8 mouse cellular contexts compared by ENCODE assay signal in genomic region chr9:72132728-72133088, GRCm38 (mm10). TPM values are rescaled to one million over a fixed set of nuclear protein-coding genes. Genes with fewer than 3 reads are reported as not detected.
DNase-seq lines count a peak whose midpoint lies in the region; ATAC-seq and TF ChIP-seq lines count a peak whose summit lies in the region.

No protein-coding gene starts in this region.

- under 1% methylated on average over 29 of the region's 29 CpGs for WGBS in heart, embryonic 13.5 days
- under 1% methylated on average over 28 of the region's 29 CpGs for WGBS in forebrain, embryonic 11.5 days
- WGBS in liver, embryonic 15.5 days (ENCODE audit: insufficient replicate concordance): under 1% methylated on average over 29 of the region's 29 CpGs

- H3K4me2 ChIP-seq in heart, embryonic 13.5 days: peak overlapping the region; percentile 86
- peak overlapping the region; percentile 94 for H3K4me2 ChIP-seq in forebrain, embryonic 11.5 days (ENCODE audit: low read depth, low read length, severe bottlenecking)
- peak overlapping the region; percentile 98 for H3K4me2 ChIP-seq in liver, embryonic 15.5 days

- H3K27ac ChIP-seq in heart, embryonic 13.5 days (replicated peaks): peak overlapping the region; percentile 93
- H3K27ac ChIP-seq in ES-Bruce4 (ENCODE audit: insufficient read depth, low read length): no peak overlapping the region
- H3K27ac ChIP-seq in forebrain, embryonic 11.5 days (ENCODE audit: low read depth, low read length): peak overlapping the region; percentile 86
- H3K27ac ChIP-seq in liver, embryonic 15.5 days (replicated peaks): peak overlapping the region; percentile 81

- H3K36me3 ChIP-seq in heart, embryonic 13.5 days: no peaks in the 10 kb centered on the region
- no peaks in the 10 kb centered on the region for H3K36me3 ChIP-seq in ES-Bruce4 (ENCODE audit: control insufficient read depth, insufficient read depth, low read length, poor library complexity, severe bottlenecking)
- no peaks in the 10 kb centered on the region for H3K36me3 ChIP-seq in forebrain, embryonic 11.5 days (ENCODE audit: control insufficient read depth, insufficient read depth, low read length)
- no peaks in the 10 kb centered on the region for H3K36me3 ChIP-seq in liver, embryonic 15.5 days (replicated peaks)

- peak overlapping the region; percentile 91 for H3K9ac ChIP-seq in heart, embryonic 13.5 days
- H3K9ac ChIP-seq in ES-Bruce4 (ENCODE audit: low read depth, poor library complexity, severe bottlenecking): peak overlapping the region; percentile 89
- peak overlapping the region; percentile 77 for H3K9ac ChIP-seq in forebrain, embryonic 11.5 days (ENCODE audit: low read length)
- peak overlapping the region; percentile 79 for H3K9ac ChIP-seq in liver, embryonic 15.5 days

- no peaks in the 10 kb centered on the region for H3K9me3 ChIP-seq in heart, embryonic 13.5 days
- no peaks in the 10 kb centered on the region; the same call in 1 of the 2 replicates for H3K9me3 ChIP-seq in ES-Bruce4 (replicated peaks; ENCODE audit: control insufficient read depth, insufficient read depth, low read length, poor library complexity, severe bottlenecking)
- H3K9me3 ChIP-seq in forebrain, embryonic 11.5 days (ENCODE audit: control insufficient read depth, low read length): no peaks in the 10 kb centered on the region
- H3K9me3 ChIP-seq in liver, embryonic 15.5 days (replicated peaks): no peaks in the 10 kb centered on the region

- TF ChIP-seq POLR2A in ES-Bruce4 (IDR thresholded peaks at IDR 0.05; ENCODE audit: insufficient read depth, low read length): no peak

- TF ChIP-seq EP300 in ES-Bruce4 (IDR thresholded peaks at IDR 0.05; ENCODE audit: insufficient read depth, low read depth, low read length): no peak

- no peak for ATAC-seq in heart, embryonic 13.5 days (ENCODE audit: extremely low read depth, insufficient number of reproducible peaks, low FRiP score, low TSS enrichment)
- no peak for ATAC-seq in forebrain, embryonic 11.5 days (replicated peaks; ENCODE audit: low FRiP score)
- no peak; the same call in 1 of the 2 replicates for ATAC-seq in liver, embryonic 15.5 days (ENCODE audit: insufficient read depth)

- no peak for TF ChIP-seq CTCF in ES-Bruce4 (IDR thresholded peaks at IDR 0.05; ENCODE audit: low read depth, low read length)

- no peaks in the 10 kb centered on the region for H3K27me3 ChIP-seq in heart, embryonic 13.5 days (replicated peaks)
- peaks cover 8% of the 10 kb centered on the region for H3K27me3 ChIP-seq in ES-Bruce4 (ENCODE audit: control insufficient read depth, insufficient read depth, low read length, poor library complexity, severe bottlenecking)
- H3K27me3 ChIP-seq in forebrain, embryonic 11.5 days (ENCODE audit: control insufficient read depth, insufficient read depth, low read length): no peaks in the 10 kb centered on the region
- no peaks in the 10 kb centered on the region for H3K27me3 ChIP-seq in liver, embryonic 15.5 days

- peak overlapping the region; percentile 67 for H3K4me3 ChIP-seq in heart, embryonic 13.5 days
- H3K4me3 ChIP-seq in ES-Bruce4 (ENCODE audit: low read depth, low read length): peak overlapping the region; percentile 45
- peak overlapping the region; percentile 57 for H3K4me3 ChIP-seq in forebrain, embryonic 11.5 days (ENCODE audit: low read depth, low read length)
- peak overlapping the region; percentile 80 for H3K4me3 ChIP-seq in liver, embryonic 15.5 days (replicated peaks)

- H3K4me1 ChIP-seq in heart, embryonic 13.5 days: peaks cover 14% of the 10 kb centered on the region
- H3K4me1 ChIP-seq in ES-Bruce4 (ENCODE audit: control insufficient read depth, insufficient read depth, low read length): no peaks in the 10 kb centered on the region
- peaks cover 6% of the 10 kb centered on the region; the same call in 1 of the 2 replicates for H3K4me1 ChIP-seq in forebrain, embryonic 11.5 days (replicated peaks; ENCODE audit: control insufficient read depth, insufficient read depth, low read length)
- H3K4me1 ChIP-seq in liver, embryonic 15.5 days (replicated peaks): peaks cover 20% of the 10 kb centered on the region

- DNase-seq in heart, adult 18-20 months: no peak
- no peak for DNase-seq in forebrain, embryonic 11.5 days (ENCODE audit: low spot score)
- no peak for DNase-seq in embryo, embryonic 11 days
- DNase-seq in retina, embryonic 14.5 days (ENCODE audit: low spot score): no peak
- DNase-seq in thymus, postnatal 4 days: no peak

RNA-seq across cellular contexts. Expression of gene Tcf12, which starts 21.0 kb away (rescaled TPM):
- 29.7 and 31.9 TPM in 2 replicates for polyA plus RNA-seq in heart, embryonic 13.5 days (2015; fragmentation: Nextera tagmentation; extraction: Ambion mirVana)
- total RNA-seq in heart, adult 18-20 months (2021): 10 to 100 TPM; 29.6 to 32.0 TPM
- 52.6 and 59.3 TPM in 2 replicates for polyA plus RNA-seq in ES-Bruce4 (2011; ENCODE audit: insufficient read depth, insufficient read length, low read depth, missing spikeins)
- 116 and 127 TPM in 2 replicates for polyA plus RNA-seq in forebrain, embryonic 11.5 days (2014; fragmentation: Nextera tagmentation; extraction: Ambion mirVana)
- polyA plus RNA-seq in liver, embryonic 15.5 days (2015; fragmentation: Nextera tagmentation; extraction: Ambion mirVana): 8.4 and 9.5 TPM in 2 replicates
